Mouse (Mus musculus): ENCODE data around the gene Cog1. TPM values are rescaled to one million over a fixed set of nuclear protein-coding genes. Genes with fewer than 3 reads are reported as not detected.
"Not testable (repeated sequence)": the region's sequence is repeated elsewhere in the genome, so short reads cannot be mapped to it uniquely, and the experiment has no call there.

The Cog1 gene
- total RNA-seq, 4 experiments from 2014 or later, result 18.4 to 24.6 (median 20.6) TPM

DNA sequence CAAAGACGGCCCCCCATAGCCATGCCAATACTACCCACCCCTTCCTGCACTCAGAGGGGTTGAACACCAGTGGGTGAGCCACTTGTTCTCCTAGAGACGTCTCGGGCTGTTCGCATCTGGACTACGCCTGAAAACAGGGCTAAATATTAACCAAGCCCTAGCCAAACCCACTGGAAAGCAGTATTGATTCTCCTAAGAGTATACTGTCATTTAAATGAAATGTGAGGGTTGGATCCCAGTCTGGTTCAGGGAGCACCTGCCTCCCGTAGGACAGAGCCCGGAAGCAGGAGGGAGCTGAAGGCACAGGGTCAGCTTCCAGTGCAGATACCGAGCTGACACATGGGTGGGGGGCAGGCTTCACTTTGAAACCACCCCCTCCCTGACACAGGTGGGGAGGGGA is 17.1 kb upstream of the Cog1 start:
- no peak for DNase-seq (ENCODE audit: low spot score in 2 of 2)

DNA sequence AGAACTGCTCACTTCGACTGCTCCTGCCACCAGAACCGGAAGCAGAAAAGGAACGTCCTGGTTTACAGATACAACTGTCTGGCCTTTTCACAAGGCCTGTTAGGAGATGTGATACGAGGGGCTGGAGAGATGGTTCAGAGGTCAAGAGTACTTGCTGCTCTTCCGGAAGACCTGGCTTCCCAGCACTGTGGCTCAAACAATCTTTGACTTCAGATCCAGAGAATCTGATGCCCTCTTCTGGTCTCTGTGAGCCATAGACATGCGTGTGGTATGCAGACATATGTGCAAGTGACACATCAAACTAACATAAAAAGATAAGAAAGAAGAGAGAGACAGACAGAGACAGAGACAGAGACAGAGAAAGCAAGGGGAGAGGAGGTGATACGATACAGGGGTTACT is 16.7 kb upstream of the Cog1 start:
- no peak for DNase-seq (ENCODE audit: low spot score in 2 of 2)

DNA sequence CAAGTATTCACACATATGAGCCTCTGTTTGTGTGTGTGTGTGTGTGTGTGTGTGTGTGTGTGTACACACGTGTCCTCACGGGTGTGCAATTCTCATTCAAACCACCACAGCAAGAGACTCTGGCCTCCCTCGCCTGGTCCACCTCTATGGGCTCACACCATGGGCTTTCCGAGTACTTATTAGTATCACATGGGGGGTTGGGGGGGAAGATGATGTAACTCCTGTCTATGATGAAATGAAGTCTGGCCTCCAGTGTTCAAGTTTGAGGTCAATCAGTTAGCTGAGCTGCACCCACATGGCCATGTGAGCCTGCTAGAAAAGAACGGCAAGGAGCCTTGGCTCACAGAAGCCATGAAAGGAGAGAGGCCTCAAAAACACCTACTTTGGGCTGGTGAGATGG is 15.6 kb upstream of the Cog1 start:
- DNase-seq (ENCODE audit: low spot score in 2 of 2), result no peak

DNA sequence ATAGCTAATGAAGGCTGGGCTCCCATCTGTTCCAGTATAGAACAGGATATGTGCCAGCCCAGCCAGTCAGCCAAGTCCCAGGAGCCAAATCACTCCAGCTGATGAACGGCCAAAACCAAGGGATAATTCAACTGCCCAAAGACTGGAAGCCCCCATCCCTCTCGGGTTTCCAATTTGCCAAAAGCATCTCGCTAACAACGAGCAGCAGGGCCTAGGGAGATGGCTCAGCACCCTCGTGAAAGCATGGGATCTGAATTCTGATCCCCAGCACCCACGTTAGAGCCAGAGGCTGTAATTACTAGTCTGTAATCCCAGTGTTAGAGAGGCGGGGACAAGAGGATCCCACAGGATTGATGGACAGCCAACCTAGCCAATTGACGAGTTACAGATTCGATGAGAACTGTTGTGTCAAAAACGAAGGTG is 14.3 kb upstream of the Cog1 start:
- no peak for DNase-seq (ENCODE audit: low spot score in 2 of 2)

DNA sequence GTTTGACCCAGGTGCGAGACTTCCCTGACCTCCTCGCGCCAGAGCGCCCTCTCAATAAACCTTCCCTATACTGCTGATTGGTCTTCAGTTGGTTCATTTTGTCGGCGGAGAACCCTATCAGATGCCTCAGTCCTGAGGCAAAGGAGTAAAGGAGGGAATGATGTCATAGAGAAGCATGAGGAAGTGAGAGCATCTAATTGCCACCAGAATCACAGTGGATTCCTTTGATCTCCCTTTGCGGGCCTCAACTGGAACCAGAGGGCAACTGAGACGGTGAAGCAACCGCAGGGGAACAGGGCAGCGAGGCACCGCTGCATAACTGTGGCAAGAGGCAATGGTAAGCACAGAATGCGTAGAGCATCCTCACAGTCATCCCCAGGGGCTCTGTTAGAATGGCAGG is 10.3 kb upstream of the Cog1 start:
- DNase-seq (ENCODE audit: low spot score in 2 of 2), result no peak

DNA sequence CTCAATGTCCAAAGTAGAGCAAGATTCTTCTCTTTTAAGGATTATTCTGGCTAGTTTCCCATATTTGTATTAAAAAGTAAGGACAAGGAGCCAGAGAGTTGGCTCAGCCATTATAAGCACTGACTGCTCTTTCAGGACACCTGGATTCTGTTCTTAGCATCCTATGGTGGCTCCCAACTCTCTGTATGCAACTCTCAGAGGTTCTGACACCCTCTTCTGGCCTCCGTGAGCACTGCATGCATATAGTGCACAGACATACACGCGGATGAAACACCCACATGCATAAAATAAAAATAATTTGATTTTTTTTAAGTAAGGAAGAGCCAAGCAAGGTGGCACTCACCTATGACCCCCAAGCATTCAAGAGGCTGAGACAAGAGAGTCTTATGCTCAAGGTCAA is 3.8 kb upstream of the Cog1 start:
- DNase-seq (ENCODE audit: low spot score in 2 of 2), result no peak

DNA sequence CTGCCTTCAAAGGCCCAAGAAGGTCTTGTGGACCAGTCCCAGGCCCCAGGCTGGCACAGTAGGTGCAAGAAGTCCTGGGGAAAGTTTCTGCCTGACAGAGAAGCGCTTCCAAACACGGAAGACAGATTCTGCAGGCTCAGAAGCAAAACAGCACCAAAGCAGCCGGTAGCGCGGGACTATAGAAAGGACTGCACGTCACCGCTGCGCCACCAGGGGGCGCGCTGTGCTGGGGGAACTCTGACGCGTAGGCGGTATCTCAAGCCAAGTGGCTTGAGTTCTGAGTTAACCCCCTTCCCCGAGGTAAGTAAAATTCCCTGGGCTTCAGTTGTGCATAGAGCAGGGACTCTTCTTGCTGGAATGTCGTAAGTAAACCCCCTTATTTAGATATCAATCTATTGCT is 817 bp upstream of the Cog1 start:
- peak; percentile 55 to 68 for DNase-seq (ENCODE audit: low spot score in 2 of 2)

- DNase-seq (ENCODE audit: low spot score in 2 of 2), result peak in 1 of 2 experiments; percentile 38
Measured at GRCm38 (mm10) chr11:113649353-113650210, 613 bp downstream of the Cog1 start, which contains the start of gene Slc39a11. Gene Slc39a11, minus strand, starts transcription at chr11:113650079.

GRCm38 (mm10) chr11:113651206-113651906 is 2.4 kb downstream of the Cog1 start:
- no peak for DNase-seq (ENCODE audit: low spot score in 2 of 2)

DNA sequence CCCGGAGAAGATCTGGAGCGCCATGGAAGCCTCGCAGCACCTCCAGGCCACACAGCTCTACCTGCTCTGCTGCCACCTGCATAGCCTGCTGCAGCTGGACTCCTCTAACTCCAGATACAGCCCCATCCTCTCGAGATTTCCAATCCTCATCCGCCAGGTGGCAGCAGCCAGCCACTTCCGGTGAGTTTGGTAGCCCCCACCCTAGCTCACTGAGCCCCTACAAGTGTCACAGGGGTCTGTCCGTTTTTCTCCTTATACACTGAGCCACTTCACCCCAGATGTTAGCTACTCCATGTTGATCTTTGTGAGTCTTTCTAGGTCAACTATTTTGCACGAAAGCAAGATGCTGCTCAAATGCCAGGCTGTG is 2.9 kb downstream of the Cog1 start:
- no peak for DNase-seq (ENCODE audit: low spot score in 2 of 2)

GRCm38 (mm10) chr11:113652516-113652915 is 3.5 kb downstream of the Cog1 start:
- no peak for DNase-seq (ENCODE audit: low spot score in 2 of 2)

DNA sequence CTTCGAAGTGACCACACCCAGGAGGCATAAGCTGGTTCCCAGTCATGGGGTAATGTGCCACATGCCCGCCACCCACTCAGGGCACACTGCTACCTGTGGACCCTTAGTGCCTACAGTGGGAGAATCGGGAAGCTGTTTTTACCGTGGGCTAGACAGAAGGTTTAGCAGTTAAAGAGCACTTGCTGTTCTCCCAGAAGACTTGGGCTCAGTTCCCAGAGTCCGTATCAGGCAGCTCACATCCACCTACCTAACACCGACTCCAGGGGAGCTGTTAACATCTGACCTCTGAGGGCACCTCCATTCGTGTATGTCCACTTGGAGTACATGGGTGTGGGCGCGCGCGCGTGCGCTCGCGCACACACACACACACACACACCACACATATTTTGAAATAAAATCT is 5.1 kb downstream of the Cog1 start:
- DNase-seq (ENCODE audit: low spot score in 2 of 2), result no peak

DNA sequence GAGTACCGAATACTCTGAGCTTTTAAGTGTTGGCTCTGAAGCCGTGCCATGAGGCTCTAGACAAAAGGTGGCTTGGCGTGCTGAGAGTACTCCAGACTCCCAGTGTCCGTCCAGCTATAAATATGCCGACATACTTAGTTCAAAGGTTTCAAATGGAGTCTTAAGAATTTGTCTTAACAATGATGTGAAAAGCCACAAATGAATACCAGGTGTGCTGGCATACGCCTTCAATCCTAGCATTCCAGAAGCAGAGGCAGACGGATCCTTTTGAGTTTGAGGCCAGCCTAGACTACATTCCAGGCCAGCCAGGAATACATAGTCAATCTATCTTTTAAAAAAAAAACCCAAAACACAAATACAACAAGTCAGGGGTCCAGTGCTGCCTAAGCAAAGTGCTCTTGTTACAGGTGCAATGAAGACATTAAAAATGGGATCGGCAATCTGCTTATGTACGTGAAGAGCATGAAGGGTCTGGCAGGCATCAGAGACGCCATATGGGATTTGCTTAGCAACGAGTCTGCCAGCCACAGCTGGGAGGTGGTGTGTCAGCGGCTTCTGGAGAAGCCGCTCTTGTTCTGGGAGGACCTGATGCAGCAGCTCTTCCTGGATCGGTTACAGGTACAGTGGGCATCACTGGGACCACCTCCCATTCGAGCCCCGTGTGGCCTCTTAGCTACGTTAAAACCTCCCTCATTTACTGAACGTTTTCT is 5.7 kb downstream of the Cog1 start:
- no peak for DNase-seq (ENCODE audit: low spot score in 2 of 2)

DNA sequence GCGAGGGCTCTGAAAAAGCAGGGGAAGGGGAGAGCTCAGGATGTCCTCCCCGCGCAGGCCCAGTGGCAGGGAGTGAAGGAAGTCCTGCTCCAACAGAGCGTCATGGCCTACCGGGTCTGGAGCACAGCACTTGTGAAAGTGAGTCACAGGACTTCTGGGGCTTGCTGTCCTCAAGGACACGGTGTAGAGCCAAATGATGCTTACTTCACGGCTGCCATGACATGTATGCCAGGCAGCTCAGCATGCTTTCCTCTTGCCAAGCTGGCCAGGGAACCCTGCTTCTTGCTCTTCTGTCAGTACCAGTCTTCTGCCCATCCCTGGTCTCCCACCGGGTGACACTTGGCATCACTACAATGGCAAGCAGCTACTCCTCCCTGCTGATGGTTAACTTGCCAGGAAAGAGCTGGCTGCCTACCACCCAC is 7.6 kb downstream of the Cog1 start:
- DNase-seq (ENCODE audit: low spot score in 2 of 2), result no peak

DNA sequence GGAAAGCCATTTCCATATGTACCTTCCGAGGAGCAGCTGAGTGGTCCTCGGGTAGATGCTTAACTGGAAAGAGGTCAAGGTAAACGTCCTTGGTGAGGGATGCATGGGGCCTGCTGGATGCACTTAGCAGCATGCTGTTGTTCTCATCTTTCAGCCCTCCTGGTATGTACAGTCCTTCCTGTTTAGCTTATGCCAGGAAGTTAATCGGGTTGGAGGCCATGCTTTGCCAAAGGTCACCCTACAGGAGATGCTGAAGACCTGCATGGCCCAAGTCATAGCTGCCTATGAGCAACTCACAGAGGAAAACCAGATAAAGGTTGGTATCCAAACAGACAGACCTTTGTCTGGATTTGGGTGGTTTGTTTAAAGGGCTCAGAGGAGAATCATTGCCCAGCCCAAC is 8.3 kb downstream of the Cog1 start:
- DNase-seq (ENCODE audit: low spot score in 2 of 2), result no peak

GRCm38 (mm10) chr11:113658319-113658718 is 9.3 kb downstream of the Cog1 start:
- DNase-seq (ENCODE audit: low spot score in 2 of 2), result no peak

DNA sequence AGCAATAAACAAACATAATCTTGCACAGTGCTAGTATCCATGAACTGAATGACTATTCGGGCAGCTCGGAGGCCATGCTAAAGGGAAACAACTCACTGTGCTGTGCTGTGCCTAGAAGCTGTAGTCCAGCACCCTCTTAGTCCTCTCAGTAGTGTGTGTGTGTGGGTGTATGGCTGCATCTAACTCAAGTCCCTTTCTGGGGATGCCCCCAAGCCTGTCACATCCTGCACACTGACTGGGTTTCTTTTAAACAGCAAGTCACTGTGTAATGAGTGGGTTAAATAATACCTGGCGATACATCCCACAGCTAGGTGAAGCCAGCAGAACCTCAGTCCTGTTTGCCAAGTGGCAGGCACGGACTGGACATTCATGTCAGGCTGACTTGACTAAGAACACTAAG is 9.8 kb downstream of the Cog1 start:
- DNase-seq (ENCODE audit: low spot score in 2 of 2), result no peak

DNA sequence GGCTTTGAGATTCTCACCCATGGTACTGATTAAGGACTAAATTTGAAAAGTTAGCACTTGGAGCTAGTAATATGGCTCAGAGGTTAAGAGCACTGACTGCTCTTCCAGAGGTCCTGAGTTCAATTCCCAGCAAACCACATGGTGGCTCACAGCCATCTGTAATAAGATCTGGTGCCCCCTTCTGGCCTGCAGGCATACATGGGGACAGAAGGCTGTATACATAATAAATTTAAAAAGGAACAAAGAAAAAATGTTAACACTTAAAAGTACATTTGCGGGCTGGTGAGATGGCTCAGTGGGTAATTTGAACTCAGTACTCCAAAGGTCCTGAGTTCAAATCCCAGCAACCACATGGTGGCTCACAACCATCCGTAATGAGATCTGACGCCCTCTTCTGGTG is 11.2 kb downstream of the Cog1 start:
- not testable (repeated sequence) for DNase-seq (ENCODE audit: low spot score in 2 of 2)

DNA sequence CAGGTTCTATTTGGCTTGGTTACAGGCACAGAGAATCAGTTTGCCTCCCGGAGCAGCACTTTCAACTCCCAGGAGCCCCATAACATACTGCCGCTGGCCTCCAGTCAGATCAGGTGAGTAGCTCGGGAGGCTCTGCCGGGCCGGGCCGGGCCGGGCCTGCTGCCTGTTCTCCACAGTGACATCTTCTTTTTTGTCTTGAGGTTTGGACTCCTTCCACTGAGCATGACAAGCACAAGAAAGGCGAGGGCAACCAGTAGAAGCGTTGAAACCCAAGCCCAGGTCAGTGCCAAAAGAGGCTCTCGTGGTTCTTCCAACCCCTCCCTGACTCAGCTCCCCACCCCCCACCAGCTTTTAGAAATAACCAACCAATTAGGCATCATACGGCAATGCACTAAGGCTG is 12.0 kb downstream of the Cog1 start:
- DNase-seq (ENCODE audit: low spot score in 2 of 2), result no peak

GRCm38 (mm10) chr11:113661835-113662351 is 12.9 kb downstream of the Cog1 start:
- DNase-seq (ENCODE audit: low spot score in 2 of 2), result no peak

- no peak for DNase-seq (ENCODE audit: low spot score in 2 of 2)
Measured at GRCm38 (mm10) chr11:113664279-113664678, 15.3 kb downstream of the Cog1 start.

- DNase-seq (ENCODE audit: low spot score in 2 of 2), result no peak
Measured at GRCm38 (mm10) chr11:113666205-113666604, 17.2 kb downstream of the Cog1 start.
